Mouse (Mus musculus) layer of hippocampus, adult 2 months (tissue): Measurements from ENCODE around the gene Gzmg. TPM values are rescaled to one million over a fixed set of nuclear protein-coding genes. Genes with fewer than 3 reads are reported as not detected.
A peak's percentile ranks its signal among the peaks of the same experiment; 100 is the strongest.
"Not testable (repeated sequence)": the region's sequence is repeated elsewhere in the genome, so short reads cannot be mapped to it uniquely, and the experiment has no call there.

Source experiments
- DNase-seq, 2 experiments: peaks; one replicate each; pipeline ENCODE4 v3.0.0; 2022; ENCODE audit warnings: low spot score in 2 of 2
- H3K27ac ChIP-seq: fragments of 200-600 bp; 2 replicates; pipeline ENCODE4 v1.8.1; 2022
- H3K4me3 ChIP-seq: fragments of 200-600 bp; 2 replicates; pipeline ENCODE4 v1.8.1; 2022; ENCODE audit warnings: mild to moderate bottlenecking
- CTCF ChIP-seq: fragments of 200-600 bp; conservative IDR thresholded peaks from 2 replicates; pipeline ENCODE4 v1.8.1; 2022; ENCODE audit warnings: antibody characterized with exemption, mild to moderate bottlenecking, moderate library complexity
- long read RNA-seq, 2 experiments: library from polyadenylated mRNA; stranded (forward); transcript quantifications; one replicate each; pipeline ENCODE4 v2.0.0; 2021; ENCODE audit warnings: borderline mapping rate in 2 of 2
- total RNA-seq, 2 experiments: library from RNA; stranded (reverse); gene quantifications; 2 replicates each; pipeline ENCODE4 v1.2.3; 2021

The Gzmg gene
- total RNA-seq, result not detected
- long read RNA-seq, experiment 1, result 0 reads
- long read RNA-seq, experiment 2, result 0 reads

GRCm38 (mm10) chr14:56159479-56159878 lies at the start of gene Gzmg:
Gene Gzmg, minus strand, starts transcription at chr14:56159579.
- not testable (repeated sequence) for DNase-seq, H3K4me3 ChIP-seq, H3K27ac ChIP-seq

GRCm38 (mm10) chr14:56205613-56206012 lies 46.2 kb upstream of the Gzmg start:
- Histone ChIP-seq H3K27ac (no peak overlapping the region), H3K4me3 (no peak overlapping the region)
- TF ChIP-seq CTCF, result no peak
- DNase-seq, result no peak

- peak in 1 of 2 experiments; percentile 24 for DNase-seq
These were observed 45.6 kb upstream of the Gzmg start for GRCm38 (mm10) chr14:56205021-56205420.

GRCm38 (mm10) chr14:56203975-56204374 lies 44.6 kb upstream of the Gzmg start:
- DNase-seq, result peak; percentile 38 to 78
- no peak overlapping the region for H3K4me3 ChIP-seq
- no peak overlapping the region for H3K27ac ChIP-seq
- TF ChIP-seq CTCF, result peak; percentile 94

More at GRCm38 (mm10) chr14:56205021-56205420, 45.6 kb upstream of the Gzmg start:
- TF ChIP-seq CTCF, result peak; percentile 71
- not testable (repeated sequence) for H3K27ac ChIP-seq, H3K4me3 ChIP-seq

- DNase-seq, result no peak
- H3K4me3 ChIP-seq, result no peak overlapping the region
- TF ChIP-seq CTCF, result peak; percentile 46
- no peak overlapping the region for H3K27ac ChIP-seq
These were observed 27.6 kb upstream of the Gzmg start for GRCm38 (mm10) chr14:56186946-56187345.

- no peak for DNase-seq
- TF ChIP-seq CTCF, result no peak
- no peak overlapping the region for H3K4me3 ChIP-seq
- no peak overlapping the region for H3K27ac ChIP-seq
These were observed 27.1 kb upstream of the Gzmg start for GRCm38 (mm10) chr14:56186521-56186920.

- peak in 1 of 2 experiments; percentile 37 for DNase-seq
- H3K4me3 ChIP-seq, H3K27ac ChIP-seq: not testable (repeated sequence)
- TF ChIP-seq CTCF, result peak; percentile 73
These were observed 18.3 kb upstream of the Gzmg start for GRCm38 (mm10) chr14:56177651-56178050.

GRCm38 (mm10) chr14:56174499-56174898 lies 15.1 kb upstream of the Gzmg start, which contains the start of gene Gzmn:
Gene Gzmn, minus strand, starts transcription at chr14:56174599.
- DNase-seq, result no peak
- Histone ChIP-seq H3K4me3 (no peak within 1 kb of the TSS), H3K27ac (peak within 1 kb of the TSS; percentile 74)
- no peak for TF ChIP-seq CTCF

- peak; percentile 41 to 66 for DNase-seq
- no peak overlapping the region for H3K4me3 ChIP-seq
- TF ChIP-seq CTCF, result no peak
- peak overlapping the region; percentile 74 for H3K27ac ChIP-seq
These were observed 14.0 kb upstream of the Gzmg start for GRCm38 (mm10) chr14:56173396-56173795.

- Histone ChIP-seq H3K27ac (peak overlapping the region; percentile 48; the same call in 1 of the 2 replicates), H3K4me3 (no peak overlapping the region)
- TF ChIP-seq CTCF, result 0 out of 2 replicates have a peak, but pooled peaks have one; percentile 17
- no peak for DNase-seq
These were observed 13.4 kb upstream of the Gzmg start for GRCm38 (mm10) chr14:56172744-56173143.

- TF ChIP-seq CTCF, result no peak
- no peak overlapping the region for H3K4me3 ChIP-seq
- peak in 1 of 2 experiments; percentile 44 for DNase-seq
- H3K27ac ChIP-seq, result peak overlapping the region; percentile 7; the same call in 1 of the 2 replicates
These were observed 8.6 kb upstream of the Gzmg start for GRCm38 (mm10) chr14:56168009-56168408.

- no peak overlapping the region for H3K27ac ChIP-seq
- no peak for DNase-seq
- no peak overlapping the region for H3K4me3 ChIP-seq
- TF ChIP-seq CTCF, result no peak
These were observed 2.7 kb upstream of the Gzmg start for GRCm38 (mm10) chr14:56162109-56162508.

GRCm38 (mm10) chr14:56155340-56155739 lies 4.0 kb downstream of the Gzmg start:
- peak; percentile 62 for TF ChIP-seq CTCF
- no peak overlapping the region for H3K4me3 ChIP-seq
- DNase-seq, result no peak
- H3K27ac ChIP-seq, result no peak overlapping the region

- not testable (repeated sequence) for H3K4me3 ChIP-seq, DNase-seq, H3K27ac ChIP-seq
These were observed 25.7 kb downstream of the Gzmg start for GRCm38 (mm10) chr14:56133675-56134074.

GRCm38 (mm10) chr14:56132508-56132907 lies 26.9 kb downstream of the Gzmg start, which contains the start of gene Gzmd:
Gene Gzmd, minus strand, starts transcription at chr14:56132608.
- not testable (repeated sequence) for H3K4me3 ChIP-seq, DNase-seq, H3K27ac ChIP-seq
